Mouse (Mus musculus) limb, embryonic 15.5 days (tissue): ENCODE measurements around the gene Tmem74b. TPM values are rescaled to one million over a fixed set of nuclear protein-coding genes. Genes with fewer than 3 reads are reported as not detected.
A peak's percentile ranks its signal among the peaks of the same experiment; 100 is the strongest.

Experiments used
- ATAC-seq: fragments of 200-750 bp; cut with Nextera tagmentation; 2 replicates; pipeline ENCODE4 v1.8.0; 2017; ENCODE audit warnings: low read depth, moderate TSS enrichment; ENCODE audit not compliant: insufficient number of reproducible peaks, low FRiP score, low TSS enrichment
- H3K27ac ChIP-seq: fragments of 300-500 bp; sonication (generic); 2 replicates; pipeline ENCODE4 v1.5.1; 2015; ENCODE audit warnings: moderate library complexity, mild to moderate bottlenecking, inconsistent platforms
- H3K27me3 ChIP-seq: fragments of 300-500 bp; sonication (generic); 2 replicates; pipeline ENCODE4 v1.6.1; 2015; ENCODE audit warnings: inconsistent platforms
- H3K36me3 ChIP-seq: fragments of 300-500 bp; sonication (generic); 2 replicates; pipeline ENCODE4 v1.6.1; 2015; ENCODE audit warnings: inconsistent platforms
- H3K4me1 ChIP-seq: fragments of 300-500 bp; sonication (generic); 2 replicates; pipeline ENCODE4 v1.6.1; 2015; ENCODE audit warnings: inconsistent platforms
- H3K4me2 ChIP-seq: fragments of 300-500 bp; sonication (generic); 2 replicates; pipeline ENCODE4 v1.6.1; 2015; ENCODE audit warnings: mild to moderate bottlenecking, inconsistent platforms
- H3K4me3 ChIP-seq: fragments of 300-500 bp; sonication (generic); 2 replicates; pipeline ENCODE4 v1.5.1; 2015; ENCODE audit warnings: mild to moderate bottlenecking, inconsistent platforms
- H3K9ac ChIP-seq: fragments of 300-500 bp; sonication (generic); 2 replicates; pipeline ENCODE4 v1.6.1; 2015; ENCODE audit warnings: inconsistent platforms
- H3K9me3 ChIP-seq: fragments of 300-500 bp; sonication (generic); 2 replicates; pipeline ENCODE4 v1.6.1; 2016; ENCODE audit warnings: inconsistent platforms
- WGBS: fragments of 180-500 bp; shearing (Covaris S2); methylation state at CpG from one replicate; pipeline ENCODE4 v1.1.7; 2015; 5-methylcytosine and 5-hydroxymethylcytosine counted together
- polyA plus RNA-seq: library from polyadenylated mRNA; unstranded; fragments of >200 nt; fragmentation: Nextera tagmentation; extraction: Ambion mirVana; gene quantifications from 2 replicates; pipeline ENCODE4 v1.2.1, GENCODE M21; 2015

Tmem74b gene
- 2.2 and 2.4 TPM in 2 replicates for polyA plus RNA-seq

DNA sequence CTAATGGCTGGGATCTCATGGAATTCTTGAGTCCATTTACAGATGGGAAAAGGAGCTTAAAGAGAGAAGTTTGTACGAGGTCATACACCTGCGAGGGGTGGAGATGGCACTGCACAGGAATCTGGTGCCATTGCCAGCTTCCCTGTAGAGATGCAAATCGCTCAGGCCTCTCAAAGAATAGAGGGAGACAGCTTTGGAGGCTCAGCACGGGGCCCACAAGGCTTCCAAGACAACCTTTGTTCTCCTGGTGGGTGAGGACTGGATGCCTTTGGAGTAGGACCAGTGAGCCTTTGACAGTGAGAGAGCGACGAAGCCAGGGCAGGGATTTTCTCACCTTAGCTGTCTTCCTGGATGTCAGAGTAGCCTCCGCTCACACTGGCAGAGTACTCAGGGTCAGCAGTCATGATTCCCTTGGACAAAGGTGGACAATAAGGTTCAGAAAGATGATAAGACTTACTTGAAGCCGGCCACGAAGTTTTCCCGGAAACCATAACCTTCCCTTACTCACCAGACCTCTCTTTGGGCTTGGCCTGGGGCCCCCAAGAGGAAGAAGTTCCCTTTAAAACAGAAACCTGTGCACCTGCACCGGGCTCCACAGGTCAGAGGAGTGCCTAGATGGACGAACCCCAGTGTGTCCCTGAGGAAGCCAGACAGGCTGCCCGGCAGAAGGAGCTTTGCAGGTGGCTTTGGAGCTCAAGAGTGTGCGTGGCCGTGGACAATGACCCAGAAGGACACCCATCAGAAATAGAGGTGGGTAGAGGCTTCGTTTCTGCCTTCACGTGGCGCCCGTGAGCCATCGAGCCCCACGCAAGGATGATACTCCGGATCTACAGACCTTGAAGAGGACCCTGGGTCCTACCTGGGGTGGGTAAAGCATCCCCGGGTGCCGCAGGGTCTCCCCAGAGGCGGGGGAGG is at the start of gene Tmem74b:
Gene Tmem74b, plus strand, starts transcription at position 778 of the 915 bp plus-strand sequence.
- peak within 1 kb of the TSS; percentile 72 for H3K9ac ChIP-seq
- peak within 1 kb of the TSS; percentile 99 for H3K4me2 ChIP-seq
- H3K4me3 ChIP-seq = peak within 1 kb of the TSS; percentile 63
- no peaks in the 10 kb centered on the region for H3K9me3 ChIP-seq
- H3K27ac ChIP-seq = no peak within 1 kb of the TSS
- no peaks in the 10 kb centered on the region for H3K36me3 ChIP-seq
- H3K27me3 ChIP-seq = peaks cover 49% of the 10 kb centered on the region
- ATAC-seq = no peak
- H3K4me1 ChIP-seq = peaks cover 15% of the 10 kb centered on the region
- 4% methylated on average over 25 of the region's 25 CpGs for WGBS

DNA sequence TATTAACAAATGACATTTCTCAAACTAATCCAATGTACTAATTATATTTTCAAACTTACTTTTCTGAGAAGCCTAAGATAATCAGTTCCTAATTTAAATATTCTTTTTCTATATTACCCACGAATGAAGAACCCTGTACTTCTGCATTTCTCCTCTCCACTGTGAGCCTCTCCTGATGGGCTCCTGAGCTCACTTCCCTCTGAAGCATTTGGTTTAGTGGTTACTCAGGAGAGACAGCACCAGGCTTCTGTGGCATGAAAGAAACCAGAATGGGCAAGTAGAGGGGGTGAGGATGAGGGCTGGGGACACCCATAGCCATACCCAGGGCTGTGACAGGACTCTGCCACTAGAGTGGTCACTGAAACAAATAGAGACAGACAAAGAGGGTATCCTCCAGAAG is 49.8 kb upstream of the Tmem74b start:
- H3K9ac ChIP-seq = no peak overlapping the region
- H3K36me3 ChIP-seq = no peaks in the 10 kb centered on the region
- no peaks in the 10 kb centered on the region for H3K27me3 ChIP-seq
- no peak for ATAC-seq
- no peaks in the 10 kb centered on the region for H3K9me3 ChIP-seq
- WGBS = 49% methylated on average over 1 of the region's 1 CpGs
- no peak overlapping the region for H3K4me3 ChIP-seq
- H3K4me1 ChIP-seq = no peaks in the 10 kb centered on the region
- no peak overlapping the region for H3K27ac ChIP-seq
- no peak overlapping the region for H3K4me2 ChIP-seq

GRCm38 (mm10) chr2:151668433-151668832 is 33.4 kb upstream of the Tmem74b start, which contains the start of gene Rad21l:
TSS of gene Rad21l (minus strand) at chr2:151668533.
- Histone ChIP-seq H3K4me1 (no peaks in the 10 kb centered on the region), H3K36me3 (no peaks in the 10 kb centered on the region), H3K9me3 (no peaks in the 10 kb centered on the region), H3K4me3 (no peak within 1 kb of the TSS), H3K9ac (no peak within 1 kb of the TSS), H3K27ac (no peak within 1 kb of the TSS), H3K4me2 (no peak within 1 kb of the TSS), H3K27me3 (peaks cover 8% of the 10 kb centered on the region)
- 68% methylated on average over 3 of the region's 3 CpGs for WGBS
- no peak for ATAC-seq

DNA sequence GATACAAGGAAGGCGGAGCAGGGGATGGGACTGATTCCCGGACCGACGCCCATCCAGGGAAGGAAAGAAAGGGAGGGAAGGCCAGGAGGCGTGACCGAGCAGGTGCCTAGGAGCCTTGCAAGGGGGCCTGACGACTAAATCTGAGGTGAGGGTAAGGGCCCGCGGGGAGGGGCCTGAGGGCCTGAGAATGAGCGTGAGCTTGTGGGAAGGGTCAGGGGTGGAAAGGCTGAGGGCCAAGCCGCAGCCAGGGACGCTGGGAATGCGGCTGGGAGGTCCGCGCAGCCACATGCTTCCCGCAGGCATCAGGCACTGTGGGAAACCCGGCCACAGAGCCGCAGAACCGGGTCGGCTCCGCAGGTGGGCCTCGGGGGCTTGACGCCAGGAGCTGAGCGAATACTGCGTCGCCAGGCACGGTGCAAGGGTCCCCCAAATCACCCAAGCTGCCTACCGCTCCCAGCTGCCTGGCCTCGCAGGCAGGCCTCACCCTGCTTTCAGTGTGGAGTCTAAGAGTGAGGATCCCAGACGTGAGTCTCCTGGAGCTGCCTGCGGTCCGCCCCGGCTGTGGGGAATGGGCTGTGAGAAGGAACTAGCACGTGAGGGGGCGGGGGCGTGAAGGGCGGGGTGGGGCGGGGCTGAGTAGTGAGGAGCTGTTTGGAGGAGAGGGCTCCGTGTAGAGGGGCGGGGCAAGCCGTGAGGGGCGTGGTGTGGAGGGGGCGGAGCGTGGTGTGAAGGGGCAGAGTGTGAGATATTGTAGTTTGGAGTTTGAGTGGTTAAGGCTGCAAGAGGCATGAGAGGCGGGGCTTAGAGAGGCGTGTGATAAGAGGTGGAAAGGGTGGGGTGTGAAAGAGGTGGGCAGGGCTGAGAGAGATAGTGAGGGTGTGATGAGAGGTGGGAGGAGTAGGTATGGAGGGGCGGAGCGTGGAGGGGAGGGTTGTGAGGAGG is 31.5 kb upstream of the Tmem74b start:
- peak; percentile 63 for ATAC-seq
- 40% methylated on average over 48 of the region's 48 CpGs for WGBS

DNA sequence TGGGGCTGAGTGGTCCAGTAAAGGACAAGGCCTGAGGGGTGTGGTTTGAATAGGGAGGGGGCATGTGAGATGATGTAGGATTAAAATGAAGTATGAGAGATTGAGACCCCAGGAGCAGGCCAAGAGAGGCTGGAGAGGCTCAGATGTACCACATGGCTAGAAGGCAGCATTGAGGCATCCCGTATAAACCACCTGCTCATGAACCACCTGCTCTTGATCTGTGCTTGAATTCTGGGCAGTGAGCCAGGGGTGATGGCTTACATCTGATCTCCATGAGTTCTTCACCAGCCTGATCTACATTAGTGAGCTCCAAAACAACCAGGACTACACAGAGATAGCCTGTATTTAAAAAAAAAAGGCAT is 30.9 kb upstream of the Tmem74b start:
- Histone ChIP-seq H3K9ac (no peak overlapping the region), H3K27ac (no peak overlapping the region), H3K4me3 (no peak overlapping the region), H3K4me1 (no peaks in the 10 kb centered on the region), H3K36me3 (no peaks in the 10 kb centered on the region), H3K4me2 (no peak overlapping the region), H3K27me3 (peaks cover 8% of the 10 kb centered on the region), H3K9me3 (no peaks in the 10 kb centered on the region)
- WGBS = 42% methylated on average over 1 of the region's 1 CpGs
- ATAC-seq = peak; percentile 65

More for the DNA sequence above, 31.5 kb upstream of the Tmem74b start:
- H3K36me3 ChIP-seq = no peaks in the 10 kb centered on the region
- no peak overlapping the region for H3K4me2 ChIP-seq
- no peaks in the 10 kb centered on the region for H3K9me3 ChIP-seq
- H3K27me3 ChIP-seq = peaks cover 8% of the 10 kb centered on the region
- H3K4me1 ChIP-seq = no peaks in the 10 kb centered on the region
- H3K4me3 ChIP-seq = no peak overlapping the region
- H3K9ac ChIP-seq = no peak overlapping the region
- H3K27ac ChIP-seq = no peak overlapping the region

DNA sequence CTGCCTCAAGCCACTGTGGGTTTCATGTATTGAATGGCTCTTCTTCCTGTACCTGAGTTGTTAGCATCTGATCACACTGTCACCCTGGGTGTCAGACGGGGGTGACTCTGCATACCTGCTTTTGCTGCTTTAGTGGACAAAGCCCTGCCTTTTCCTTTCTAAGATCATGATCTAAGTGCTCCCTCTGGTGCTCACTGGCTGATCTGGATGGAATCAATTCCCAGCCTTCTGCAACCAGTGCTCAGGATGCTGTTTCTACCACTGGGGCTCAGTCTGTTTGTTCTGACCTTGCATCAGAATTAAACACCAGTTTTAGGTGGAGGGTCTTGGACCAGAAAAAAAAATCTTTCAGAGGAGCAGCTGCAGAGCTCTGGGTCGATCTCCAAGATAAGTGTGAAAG is 25.6 kb upstream of the Tmem74b start:
- H3K27me3 ChIP-seq = no peaks in the 10 kb centered on the region
- H3K9me3 ChIP-seq = no peaks in the 10 kb centered on the region
- no peak overlapping the region for H3K4me3 ChIP-seq
- WGBS = 52% methylated on average over 2 of the region's 2 CpGs
- no peaks in the 10 kb centered on the region for H3K36me3 ChIP-seq
- no peak for ATAC-seq
- no peak overlapping the region for H3K9ac ChIP-seq
- no peak overlapping the region for H3K4me2 ChIP-seq
- H3K4me1 ChIP-seq = no peaks in the 10 kb centered on the region
- H3K27ac ChIP-seq = no peak overlapping the region

DNA sequence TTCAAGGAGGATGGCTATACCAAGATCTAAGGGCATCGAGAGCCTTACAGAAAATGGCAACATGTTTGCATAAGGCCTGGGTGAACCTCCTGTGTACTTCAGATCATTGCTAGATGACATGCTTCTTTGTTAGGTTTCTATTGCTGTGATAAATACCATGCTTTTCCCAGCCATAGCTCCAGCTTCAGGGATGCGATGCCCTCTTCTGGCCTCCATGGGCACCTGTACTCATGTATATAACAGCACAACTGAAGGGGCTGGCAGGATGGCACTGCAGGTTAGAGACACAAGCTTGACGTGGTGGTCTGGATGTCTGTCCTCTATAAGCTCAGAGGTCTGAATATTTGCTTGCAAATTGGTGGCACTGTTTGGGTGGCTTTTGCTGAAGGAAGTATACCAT is 19.5 kb upstream of the Tmem74b start:
- no peaks in the 10 kb centered on the region for H3K36me3 ChIP-seq
- H3K4me2 ChIP-seq = no peak overlapping the region
- H3K4me1 ChIP-seq = no peaks in the 10 kb centered on the region
- no peak overlapping the region for H3K27ac ChIP-seq
- H3K9me3 ChIP-seq = no peaks in the 10 kb centered on the region
- no peak overlapping the region for H3K9ac ChIP-seq
- ATAC-seq = no peak
- 57% methylated on average over 3 of the region's 3 CpGs for WGBS
- H3K4me3 ChIP-seq = no peak overlapping the region
- H3K27me3 ChIP-seq = no peaks in the 10 kb centered on the region

DNA sequence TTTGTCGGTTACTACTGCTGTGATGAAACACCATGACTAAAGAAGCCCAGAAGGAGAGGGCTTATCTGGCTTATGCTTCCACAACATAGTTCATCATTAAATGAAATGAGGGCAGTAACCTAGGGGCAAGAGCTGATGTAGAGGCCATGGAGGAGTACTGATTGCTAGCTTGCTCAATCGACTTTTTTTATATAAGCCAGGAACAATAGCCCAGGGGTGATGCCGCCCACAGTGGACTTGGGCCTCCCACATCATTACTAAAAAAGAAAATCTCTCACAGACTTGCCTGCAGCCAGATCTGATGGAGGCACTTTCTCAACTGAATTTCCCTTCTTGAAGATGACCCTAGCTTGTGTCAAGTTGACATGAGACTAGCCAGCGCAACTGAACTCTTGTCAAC is 18.8 kb upstream of the Tmem74b start:
- WGBS = 85% methylated on average over 4 of the region's 4 CpGs
- no peak overlapping the region for H3K27ac ChIP-seq
- no peaks in the 10 kb centered on the region for H3K4me1 ChIP-seq
- H3K4me2 ChIP-seq = no peak overlapping the region
- no peak for ATAC-seq
- H3K9ac ChIP-seq = no peak overlapping the region
- H3K36me3 ChIP-seq = no peaks in the 10 kb centered on the region
- H3K9me3 ChIP-seq = no peaks in the 10 kb centered on the region
- no peak overlapping the region for H3K4me3 ChIP-seq
- H3K27me3 ChIP-seq = no peaks in the 10 kb centered on the region

- Histone ChIP-seq H3K9me3 (no peaks in the 10 kb centered on the region), H3K4me3 (peak overlapping the region; percentile 63), H3K27ac (no peak overlapping the region), H3K27me3 (peaks cover 49% of the 10 kb centered on the region), H3K9ac (peak overlapping the region; percentile 72), H3K4me1 (peaks cover 15% of the 10 kb centered on the region), H3K36me3 (no peaks in the 10 kb centered on the region), H3K4me2 (peak overlapping the region; percentile 99)
- peak; percentile 64 for ATAC-seq
- under 1% methylated on average over 77 of the region's 97 CpGs for WGBS
Measured at GRCm38 (mm10) chr2:151702146-151702850, 490 bp downstream of the Tmem74b start.

DNA sequence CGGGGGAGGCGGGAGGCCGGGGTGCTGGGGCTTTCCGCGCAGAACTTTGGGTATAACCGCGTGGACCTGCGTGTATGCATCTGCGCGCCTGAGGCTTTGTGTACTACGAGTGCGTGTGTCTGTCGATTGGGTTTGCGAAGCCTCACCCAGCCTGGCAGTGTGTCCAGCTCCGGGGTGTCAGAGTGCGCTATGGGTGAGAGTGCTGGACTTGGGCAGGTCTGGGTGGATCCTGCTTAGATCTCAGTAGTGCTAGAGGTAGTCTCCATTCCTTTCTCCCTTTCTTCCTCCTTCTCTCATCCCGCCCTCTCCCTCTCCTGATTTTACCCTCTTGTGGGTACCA is 1.0 kb downstream of the Tmem74b start:
- peak; percentile 26; the same call in 1 of the 2 replicates for ATAC-seq
- peak overlapping the region; percentile 72 for H3K9ac ChIP-seq
- H3K4me1 ChIP-seq = peaks cover 15% of the 10 kb centered on the region
- 4% methylated on average over 17 of the region's 17 CpGs for WGBS
- no peaks in the 10 kb centered on the region for H3K36me3 ChIP-seq
- no peak overlapping the region for H3K27ac ChIP-seq
- peak overlapping the region; percentile 63 for H3K4me3 ChIP-seq
- no peaks in the 10 kb centered on the region for H3K9me3 ChIP-seq
- H3K27me3 ChIP-seq = peaks cover 49% of the 10 kb centered on the region
- peak overlapping the region; percentile 99 for H3K4me2 ChIP-seq

DNA sequence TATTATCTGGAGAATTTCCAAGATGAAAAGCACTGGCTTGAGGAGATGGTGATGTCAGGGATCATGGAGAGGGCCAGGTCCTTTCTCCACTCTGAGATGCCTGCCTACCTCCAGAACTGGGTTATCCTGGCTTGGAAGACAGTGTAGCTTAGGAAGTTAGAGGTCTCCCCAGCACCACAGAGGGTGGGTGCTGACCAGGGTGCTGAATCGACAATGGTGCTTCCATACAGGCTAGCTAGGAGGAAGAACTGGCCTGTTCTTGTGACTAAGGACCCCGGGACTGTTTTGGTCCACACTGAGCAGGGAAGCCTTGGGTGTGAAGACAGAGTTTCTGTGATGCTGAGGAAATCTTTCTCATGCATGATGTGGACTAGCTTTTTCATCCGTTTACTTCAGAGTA is 10.8 kb downstream of the Tmem74b start:
- no peaks in the 10 kb centered on the region for H3K4me1 ChIP-seq
- H3K27ac ChIP-seq = no peak overlapping the region
- ATAC-seq = no peak
- no peaks in the 10 kb centered on the region for H3K9me3 ChIP-seq
- 33% methylated on average over 3 of the region's 3 CpGs for WGBS
- H3K36me3 ChIP-seq = peaks cover 12% of the 10 kb centered on the region
- H3K27me3 ChIP-seq = no peaks in the 10 kb centered on the region
- H3K4me3 ChIP-seq = no peak overlapping the region
- H3K9ac ChIP-seq = no peak overlapping the region
- H3K4me2 ChIP-seq = no peak overlapping the region
